In genomic region chr17:12880178-12880577, GRCm38 (mm10) we compare ENCODE assay signal across 8 mouse cellular contexts. TPM values are rescaled to one million over a fixed set of nuclear protein-coding genes. Genes with fewer than 3 reads are reported as not detected.
DNase-seq lines count a peak whose midpoint lies in the region; ATAC-seq and TF ChIP-seq lines count a peak whose summit lies in the region.

No protein-coding gene starts in this region.

- H3K9ac ChIP-seq in heart, embryonic 13.5 days, result peak overlapping the region; percentile 55
- no peak overlapping the region for H3K9ac ChIP-seq in kidney, postnatal 0 days (ENCODE audit: low read depth, low read length)
- H3K9ac ChIP-seq in liver, adult 2 months (ENCODE audit: low read depth, low read length), result no peak overlapping the region

- H3K4me3 ChIP-seq in heart, embryonic 13.5 days, result peak overlapping the region; percentile 36
- H3K4me3 ChIP-seq in kidney, postnatal 0 days (replicated peaks; ENCODE audit: low read depth, low read length), result 0 out of 2 replicates have a peak overlapping the region, but pooled peaks have one; percentile 10
- no peak overlapping the region for H3K4me3 ChIP-seq in liver, adult 2 months (ENCODE audit: insufficient read depth, low read depth, low read length)
- no peak overlapping the region for H3K4me3 ChIP-seq in myocyte

- H3ac ChIP-seq in myocyte (ENCODE audit: control insufficient read depth, insufficient read length), result no peak overlapping the region

- no peak for ATAC-seq in heart, embryonic 13.5 days (ENCODE audit: extremely low read depth, insufficient number of reproducible peaks, low FRiP score, low TSS enrichment)
- ATAC-seq in kidney, postnatal 0 days (replicated peaks; ENCODE audit: low FRiP score, low read depth), result peak; percentile 68

- no peak for TF ChIP-seq POLR2A in brain, embryonic 14.5 days (IDR thresholded peaks at IDR 0.05; ENCODE audit: borderline replicate concordance, extremely low read depth, insufficient read depth, insufficient read length, poor library complexity, severe bottlenecking)
- TF ChIP-seq POLR2A in liver, adult 2 months (IDR thresholded peaks at IDR 0.05; ENCODE audit: extremely low read depth, insufficient read depth, low read length), result no peak
- no peak for TF ChIP-seq POLR2A in myocyte (IDR thresholded peaks at IDR 0.05; ENCODE audit: insufficient read length, low read depth)

- no peaks in the 10 kb centered on the region for H3K79me2 ChIP-seq in liver, adult 2 months (ENCODE audit: control insufficient read depth, insufficient read depth, low read length)
- H3K79me2 ChIP-seq in myocyte (ENCODE audit: control insufficient read depth, insufficient read depth), result no peaks in the 10 kb centered on the region

- H3K36me3 ChIP-seq in heart, embryonic 13.5 days, result no peaks in the 10 kb centered on the region
- H3K36me3 ChIP-seq in kidney, postnatal 0 days (ENCODE audit: insufficient read depth, low read length), result no peaks in the 10 kb centered on the region
- no peaks in the 10 kb centered on the region for H3K36me3 ChIP-seq in liver, adult 2 months (ENCODE audit: control insufficient read depth, insufficient read depth, low read length)
- H3K36me3 ChIP-seq in myocyte (ENCODE audit: control insufficient read depth, insufficient read depth), result no peaks in the 10 kb centered on the region
- H3K36me3 ChIP-seq in splenic B cell, adult 2 months (ENCODE audit: control insufficient read depth, insufficient read depth, low read length, poor library complexity, severe bottlenecking), result no peaks in the 10 kb centered on the region

- no peaks in the 10 kb centered on the region; the same call in 1 of the 2 replicates for H3K27me3 ChIP-seq in heart, embryonic 13.5 days (replicated peaks)
- no peaks in the 10 kb centered on the region for H3K27me3 ChIP-seq in kidney, postnatal 0 days (ENCODE audit: insufficient read depth, low read length)
- 0 out of 2 replicates have a peak, but pooled peaks cover 3% of the 10 kb centered on the region for H3K27me3 ChIP-seq in liver, adult 2 months (ENCODE audit: control insufficient read depth, insufficient read depth, low read length)
- H3K27me3 ChIP-seq in myocyte (ENCODE audit: control insufficient read depth, insufficient read depth, insufficient read length), result peaks cover 5% of the 10 kb centered on the region
- H3K27me3 ChIP-seq in splenic B cell, adult 2 months (ENCODE audit: control insufficient read depth, insufficient read depth, low read length, poor library complexity, severe bottlenecking), result no peaks in the 10 kb centered on the region

- H3K4me2 ChIP-seq in heart, embryonic 13.5 days, result peak overlapping the region; percentile 68
- H3K4me2 ChIP-seq in kidney, postnatal 0 days (ENCODE audit: low read length), result peak overlapping the region; percentile 49
- H3K4me2 ChIP-seq in myocyte (ENCODE audit: low read depth), result peak overlapping the region; percentile 68

- H3K9me3 ChIP-seq in heart, embryonic 13.5 days, result no peaks in the 10 kb centered on the region
- H3K9me3 ChIP-seq in kidney, postnatal 0 days (replicated peaks; ENCODE audit: low read length), result no peaks in the 10 kb centered on the region

- TF ChIP-seq CTCF in brain, embryonic 14.5 days (IDR thresholded peaks at IDR 0.05; ENCODE audit: borderline replicate concordance, extremely low read depth, insufficient read depth, insufficient read length), result peak; percentile 82
- TF ChIP-seq CTCF in kidney, postnatal 0 days (IDR thresholded peaks at IDR 0.05; ENCODE audit: low read depth), result peak; percentile 88
- peak; percentile 73 for TF ChIP-seq CTCF in liver, adult 2 months (IDR thresholded peaks at IDR 0.05; ENCODE audit: low read depth, low read length)

- WGBS in heart, embryonic 13.5 days, result 2% methylated on average over 14 of the region's 14 CpGs
- WGBS in kidney, postnatal 0 days, result 3% methylated on average over 14 of the region's 14 CpGs
- WGBS in liver, adult 2 months, result 3% methylated on average over 14 of the region's 14 CpGs

- DNase-seq in CD4-positive helper T cell, adult 2 months (ENCODE audit: low read depth, low spot score), result peak; percentile 82
- DNase-seq in brain, embryonic 14.5 days (ENCODE audit: low read depth), result peak; percentile 89
- DNase-seq in fibroblast of lung, adult 2 months (ENCODE audit: low read depth), result peak; percentile 62
- DNase-seq in kidney, postnatal 0 days (ENCODE audit: low spot score), result peak; percentile 97
- DNase-seq in liver, adult 2 months (ENCODE audit: extremely low read depth, low read depth, low spot score), result peak; percentile 63
- peak; percentile 84 for DNase-seq in splenic B cell, adult 2 months (ENCODE audit: low read depth, low spot score)

- H3K27ac ChIP-seq in heart, embryonic 13.5 days (replicated peaks), result no peak overlapping the region
- H3K27ac ChIP-seq in kidney, postnatal 0 days, result no peak overlapping the region
- H3K27ac ChIP-seq in liver, adult 2 months (replicated peaks; ENCODE audit: insufficient read depth, low read depth, low read length), result no peak overlapping the region

- peaks cover 4% of the 10 kb centered on the region for H3K4me1 ChIP-seq in heart, embryonic 13.5 days
- H3K4me1 ChIP-seq in kidney, postnatal 0 days (replicated peaks; ENCODE audit: insufficient read depth, low read length), result no peaks in the 10 kb centered on the region
- H3K4me1 ChIP-seq in liver, adult 2 months (ENCODE audit: control insufficient read depth, insufficient read depth, low read length), result no peaks in the 10 kb centered on the region

TF ChIP-seq in myocyte, 11 proteins besides CTCF, POLR2A, EP300 and RAD21:
- TF ChIP-seq E2F4 (IDR thresholded peaks at IDR 0.05; ENCODE audit: insufficient read depth), result no peak
- no peak for TF ChIP-seq SRF (IDR thresholded peaks at IDR 0.05; ENCODE audit: control insufficient read depth, insufficient read length, low read depth)
- TF ChIP-seq MAX (IDR thresholded peaks at IDR 0.05; ENCODE audit: low read depth), result no peak
- TF ChIP-seq MYOD1 (IDR thresholded peaks at IDR 0.05; ENCODE audit: control insufficient read depth in 1 of 3, insufficient read length in 2 of 3, low read depth in 2 of 3), result no peak
- TF ChIP-seq USF1 (IDR thresholded peaks at IDR 0.05; ENCODE audit: low read depth), result no peak
- no peak for TF ChIP-seq POLR2AphosphoS2 (IDR thresholded peaks at IDR 0.05; ENCODE audit: insufficient read length, low read depth)
- no peak for TF ChIP-seq REST (IDR thresholded peaks at IDR 0.05; ENCODE audit: insufficient read depth, insufficient read length)
- no peak for TF ChIP-seq CEBPB (IDR thresholded peaks at IDR 0.05; ENCODE audit: insufficient read depth, poor library complexity, severe bottlenecking)

RNA-seq across cellular contexts. Expression of gene Mrgprh, which starts 4.3 kb away (rescaled TPM):
- 0.05 TPM in 1 of 2 replicates, not detected in the other for polyA plus RNA-seq in brain, embryonic 14.5 days (2012; rRNA removed)
- 0.14 TPM in 1 of 2 replicates, not detected in the other for polyA plus RNA-seq in heart, embryonic 13.5 days (2015; fragmentation: Nextera tagmentation; extraction: Ambion mirVana)
- polyA plus RNA-seq in kidney, postnatal 0 days (2015; fragmentation: Nextera tagmentation; extraction: Ambion mirVana), result not detected in 2 replicates
- total RNA-seq in liver, adult 2 months (2014; rRNA removed), result 0.09 TPM in 1 of 2 replicates, not detected in the other
- 0.05 TPM in 1 of 2 replicates, not detected in the other for polyA plus RNA-seq in liver, adult 2 months (2012; rRNA removed)
- not detected for polyA plus RNA-seq in myocyte (2012; fragmentation: generic; extraction: Trizol)

RNA-seq across cellular contexts. Expression of gene Mas1, which starts 12.2 kb away (rescaled TPM):
- 0.07 and 0.08 TPM in 2 replicates for polyA plus RNA-seq in brain, embryonic 14.5 days (2012; rRNA removed)
- 0.25 and 0.31 TPM in 2 replicates for polyA plus RNA-seq in heart, embryonic 13.5 days (2015; fragmentation: Nextera tagmentation; extraction: Ambion mirVana)
- polyA plus RNA-seq in kidney, postnatal 0 days (2015; fragmentation: Nextera tagmentation; extraction: Ambion mirVana), result 0.20 and 0.75 TPM in 2 replicates
- total RNA-seq in liver, adult 2 months (2014; rRNA removed), result 0.18 TPM in 1 of 2 replicates, not detected in the other
- 0.35 and 0.55 TPM in 2 replicates for polyA plus RNA-seq in liver, adult 2 months (2012; rRNA removed)
- 0.10 TPM for polyA plus RNA-seq in myocyte (2012; fragmentation: generic; extraction: Trizol)

RNA-seq across cellular contexts. Expression of gene Pnldc1, which starts 29.9 kb away (rescaled TPM):
- polyA plus RNA-seq in brain, embryonic 14.5 days (2012; rRNA removed), result 4.0 and 5.3 TPM in 2 replicates
- 0.70 and 1.0 TPM in 2 replicates for polyA plus RNA-seq in heart, embryonic 13.5 days (2015; fragmentation: Nextera tagmentation; extraction: Ambion mirVana)
- polyA plus RNA-seq in kidney, postnatal 0 days (2015; fragmentation: Nextera tagmentation; extraction: Ambion mirVana), result 0.59 and 1.1 TPM in 2 replicates
- total RNA-seq in liver, adult 2 months (2014; rRNA removed), result 0.27 and 1.3 TPM in 2 replicates
- polyA plus RNA-seq in liver, adult 2 months (2012; rRNA removed), result 1.1 and 1.5 TPM in 2 replicates
- polyA plus RNA-seq in myocyte (2012; fragmentation: generic; extraction: Trizol), result 0.05 TPM

RNA-seq across cellular contexts. Expression of gene Tcp1, which starts 35.3 kb away (rescaled TPM):
- 187 and 246 TPM in 2 replicates for polyA plus RNA-seq in brain, embryonic 14.5 days (2012; rRNA removed)
- polyA plus RNA-seq in heart, embryonic 13.5 days (2015; fragmentation: Nextera tagmentation; extraction: Ambion mirVana), result 315 and 348 TPM in 2 replicates
- 304 and 328 TPM in 2 replicates for polyA plus RNA-seq in kidney, postnatal 0 days (2015; fragmentation: Nextera tagmentation; extraction: Ambion mirVana)
- total RNA-seq in liver, adult 2 months (2014; rRNA removed), result 134 and 136 TPM in 2 replicates
- 39.9 and 50.2 TPM in 2 replicates for polyA plus RNA-seq in liver, adult 2 months (2012; rRNA removed)
- 237 TPM for polyA plus RNA-seq in myocyte (2012; fragmentation: generic; extraction: Trizol)

RNA-seq across cellular contexts. Expression of gene Mrpl18, which starts 36.0 kb away (rescaled TPM):
- polyA plus RNA-seq in brain, embryonic 14.5 days (2012; rRNA removed), result 56.8 and 58.2 TPM in 2 replicates
- 166 and 194 TPM in 2 replicates for polyA plus RNA-seq in heart, embryonic 13.5 days (2015; fragmentation: Nextera tagmentation; extraction: Ambion mirVana)
- polyA plus RNA-seq in kidney, postnatal 0 days (2015; fragmentation: Nextera tagmentation; extraction: Ambion mirVana), result 133 and 140 TPM in 2 replicates
- 43.6 and 54.6 TPM in 2 replicates for total RNA-seq in liver, adult 2 months (2014; rRNA removed)
- 27.9 and 41.2 TPM in 2 replicates for polyA plus RNA-seq in liver, adult 2 months (2012; rRNA removed)
- polyA plus RNA-seq in myocyte (2012; fragmentation: generic; extraction: Trizol), result 64.1 TPM

Comparison
In these comparisons a context has a peak if more than half of its experiments do, and no peak if none do; other contexts are left out.
1. H3K4me3 ChIP-seq: peak in heart, embryonic 13.5 days (single experiment) and kidney, postnatal 0 days (single experiment); none in liver, adult 2 months (single experiment) and myocyte (single experiment).
2. Peak in every context shown above with its lines, with median percentiles within 50 percentile points of each other: DNase-seq, CTCF ChIP-seq and H3K4me2 ChIP-seq.